Mouse (Mus musculus): ENCODE results near the gene Atg10. TPM values are rescaled to one million over a fixed set of nuclear protein-coding genes. Genes with fewer than 3 reads are reported as not detected.
"Not testable (repeated sequence)": the region's sequence is repeated elsewhere in the genome, so short reads cannot be mapped to it uniquely, and the experiment has no call there.

Atg10 gene
- total and polyA plus RNA-seq, 3 experiments = 2.0 to 4.3 TPM; not detected in 1

- peak; percentile 43 for DNase-seq (ENCODE audit: low read depth, low spot score)
- Histone ChIP-seq H3K4me3 (ENCODE audit: control insufficient read depth in 1 of 2, insufficient read depth in 1 of 2, low read depth in 2 of 2, low read length in 2 of 2) (peak overlapping the region; percentile 91 to 92), H3K36me3 (ENCODE audit: control insufficient read depth in 1 of 2, insufficient read depth in 2 of 2, low read length in 2 of 2) (peaks cover 2 to 18% of the 10 kb centered on the region in 2 experiments; a peak in 3 of 4 replicates), H3K9ac (ENCODE audit: control insufficient read depth, low read depth, low read length, poor library complexity, severe bottlenecking) (peak overlapping the region; percentile 99), H3K27ac (ENCODE audit: control insufficient read depth, low read depth, low read length) (peak overlapping the region; percentile 87)
- not testable (repeated sequence) for H3K27me3 ChIP-seq (ENCODE audit: control insufficient read depth in 1 of 2, insufficient read depth in 2 of 2, low read length in 2 of 2); H3K79me2 ChIP-seq (ENCODE audit: control insufficient read depth, insufficient read depth, low read length, poor library complexity); H3K9me3 ChIP-seq (replicated peaks; ENCODE audit: insufficient read depth, low read length); H3K4me1 ChIP-seq (ENCODE audit: control insufficient read depth in 1 of 2, insufficient read depth in 2 of 2, low read length in 2 of 2)
- TF ChIP-seq SIN3A (IDR thresholded peaks at IDR 0.05; ENCODE audit: low read length) = 0 out of 2 replicates have a peak, but pooled peaks have one; percentile 4
These were observed 300.2 kb downstream of the Atg10 start for GRCm38 (mm10) chr13:90923617-90924016.

GRCm38 (mm10) chr13:90922751-90923612 lies 300.8 kb downstream of the Atg10 start, which contains the start of gene Rps23:
Gene Rps23 (plus strand): TSS chr13:90922958.
- H3K9me3 ChIP-seq (replicated peaks; ENCODE audit: insufficient read depth, low read length) = no peaks in the 10 kb centered on the region
- peaks cover 7% of the 10 kb centered on the region for H3K79me2 ChIP-seq (ENCODE audit: control insufficient read depth, insufficient read depth, low read length, poor library complexity)
- TF ChIP-seq SIN3A (IDR thresholded peaks at IDR 0.05; ENCODE audit: low read length) (peak; percentile 53), POLR2AphosphoS2 (IDR thresholded peaks at IDR 0.05; ENCODE audit: low read length) (peak; percentile 83; the same call in 1 of the 2 replicates), MYC (IDR thresholded peaks at IDR 0.05; ENCODE audit: low read depth, low read length) (peak; percentile 89), ETS1 (IDR thresholded peaks at IDR 0.05; ENCODE audit: low read depth, low read length) (0 out of 2 replicates have a peak, but pooled peaks have one; percentile 30), KAT2A (conservative IDR thresholded peaks at IDR 0.05; ENCODE audit: low read depth, low read length) (peak; percentile 85), MAX (IDR thresholded peaks at IDR 0.05; ENCODE audit: low read length) (peak; percentile 98), MAFK (IDR thresholded peaks at IDR 0.05; ENCODE audit: borderline replicate concordance, low read depth, low read length) (no peak), MXI1 (IDR thresholded peaks at IDR 0.05; ENCODE audit: low read depth, low read length) (peak; percentile 68), MAZ (IDR thresholded peaks at IDR 0.05; ENCODE audit: low read depth, low read length) (peak; percentile 96), ELF1 (IDR thresholded peaks at IDR 0.05; ENCODE audit: low read depth, low read length) (peak; percentile 78), TBP (IDR thresholded peaks at IDR 0.05; ENCODE audit: low read depth, low read length) (peak; percentile 80), POLR2A (IDR thresholded peaks at IDR 0.05; ENCODE audit: control insufficient read depth in 1 of 2, insufficient read depth in 1 of 2, low read depth in 1 of 2, low read length in 2 of 2, poor library complexity in 1 of 2) (peak; percentile 78 to 79; a peak in 3 of 4 replicates), HCFC1 (IDR thresholded peaks at IDR 0.05; ENCODE audit: low read depth, low read length) (peak; percentile 91), EP300 (IDR thresholded peaks at IDR 0.05; ENCODE audit: low read depth in 1 of 2, low read length in 2 of 2) (0 out of 4 replicates have a peak, but pooled peaks of 1 of the 2 experiments have one; percentile 16), NELFE (IDR thresholded peaks at IDR 0.05; ENCODE audit: low read depth, low read length) (peak; percentile 90), GABPA (IDR thresholded peaks at IDR 0.05; ENCODE audit: low read depth, low read length) (no peak; the same call in 1 of the 2 replicates), TCF12 (IDR thresholded peaks at IDR 0.05; ENCODE audit: low read depth, low read length) (peak; percentile 63; the same call in 1 of the 2 replicates), CHD2 (IDR thresholded peaks at IDR 0.05; ENCODE audit: low read length) (no peak), ZMIZ1 (IDR thresholded peaks at IDR 0.05; ENCODE audit: low read depth, low read length) (peak; percentile 53; the same call in 1 of the 2 replicates), NRF1 (IDR thresholded peaks at IDR 0.05; ENCODE audit: insufficient read depth, low read depth, low read length, poor library complexity, severe bottlenecking) (peak; percentile 81), USF1 (IDR thresholded peaks at IDR 0.05; ENCODE audit: low read depth, low read length) (peak; percentile 32), GATA1 (IDR thresholded peaks at IDR 0.05; ENCODE audit: low read depth, low read length) (no peak), POLR2AphosphoS5 (IDR thresholded peaks at IDR 0.05; ENCODE audit: borderline replicate concordance, low read depth, low read length) (no peak)
- peak within 1 kb of the TSS; percentile 99 for H3K9ac ChIP-seq (ENCODE audit: control insufficient read depth, low read depth, low read length, poor library complexity, severe bottlenecking)
- H3K4me1 ChIP-seq (ENCODE audit: control insufficient read depth in 1 of 2, insufficient read depth in 2 of 2, low read length in 2 of 2) = peaks cover 0 to 4% of the 10 kb centered on the region in 2 experiments; a peak in 1 of 4 replicates
- DNase-seq (ENCODE audit: low read depth, low spot score) = peak; percentile 95
- H3K27me3 ChIP-seq (ENCODE audit: control insufficient read depth in 1 of 2, insufficient read depth in 2 of 2, low read length in 2 of 2) = no peaks in the 10 kb centered on the region
- H3K27ac ChIP-seq (ENCODE audit: control insufficient read depth, low read depth, low read length) = peak within 1 kb of the TSS; percentile 87
- peaks cover 2 to 18% of the 10 kb centered on the region in 2 experiments; a peak in 3 of 4 replicates for H3K36me3 ChIP-seq (ENCODE audit: control insufficient read depth in 1 of 2, insufficient read depth in 2 of 2, low read length in 2 of 2)
- peak within 1 kb of the TSS; percentile 91 to 92 for H3K4me3 ChIP-seq (ENCODE audit: control insufficient read depth in 1 of 2, insufficient read depth in 1 of 2, low read depth in 2 of 2, low read length in 2 of 2)

Measured in MEL (cell line).